In the genomic region with DNA sequence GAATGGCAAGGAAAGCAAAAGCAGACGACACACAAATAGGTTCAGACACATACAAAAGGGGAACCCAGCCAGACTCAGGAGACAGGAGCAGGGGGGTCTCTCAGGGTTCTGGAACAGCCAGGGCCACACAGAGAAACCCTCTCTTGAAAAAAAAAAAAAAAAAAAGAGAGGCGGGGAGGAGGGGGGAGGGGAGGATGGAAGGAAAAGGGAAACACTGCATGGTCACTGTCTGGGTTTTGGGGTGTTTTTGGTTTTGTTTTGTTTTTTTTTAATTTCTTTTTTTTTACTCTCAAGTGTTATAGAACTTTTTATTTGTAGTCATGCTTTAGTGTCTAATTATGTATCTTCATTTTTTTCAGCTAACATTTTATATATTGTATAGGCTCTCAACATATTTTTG, we compare ENCODE assay signal across 2 mouse cellular contexts.
TF ChIP-seq lines count a peak whose summit lies in the region.

No protein-coding gene starts in this region.

TF ChIP-seq in CH12.LX, 34 proteins besides CTCF, POLR2A, EP300 and RAD21 (continued from another document):
- peak; percentile 53 for TF ChIP-seq ZNF384 (IDR thresholded peaks at IDR 0.05; ENCODE audit: low read depth, low read length)

TF ChIP-seq in MEL, 35 proteins besides CTCF, POLR2A, EP300 and RAD21 (continued from another document):
- no peak for TF ChIP-seq MEF2A (IDR thresholded peaks at IDR 0.05; ENCODE audit: extremely low read depth, insufficient replicate concordance, low read depth, low read length, poor library complexity, severe bottlenecking)
